Mouse (Mus musculus) ES-Bruce4 (cell line): ENCODE data around the gene Zfp335. TPM values are rescaled to one million over a fixed set of nuclear protein-coding genes. Genes with fewer than 3 reads are reported as not detected.
"Not testable (repeated sequence)": the region's sequence is repeated elsewhere in the genome, so short reads cannot be mapped to it uniquely, and the experiment has no call there.

Source experiments
- H3K27ac ChIP-seq: 2 replicates; pipeline ENCODE4 v1.5.1; 2012; ENCODE audit warnings: low read length, inconsistent platforms; ENCODE audit not compliant: insufficient read depth
- H3K27me3 ChIP-seq: 2 replicates; pipeline ENCODE4 v1.6.1; 2012; ENCODE audit warnings: mild to moderate bottlenecking, low read length, inconsistent platforms; ENCODE audit not compliant: control insufficient read depth, poor library complexity, insufficient read depth, severe bottlenecking
- H3K36me3 ChIP-seq: 2 replicates; pipeline ENCODE4 v1.6.1; 2012; ENCODE audit warnings: inconsistent platforms, mild to moderate bottlenecking, low read length, moderate library complexity; ENCODE audit not compliant: control insufficient read depth, poor library complexity, insufficient read depth, severe bottlenecking
- H3K4me1 ChIP-seq: one replicate; pipeline ENCODE4 v1.8.1; 2011; ENCODE audit warnings: low read length; ENCODE audit not compliant: control insufficient read depth, insufficient read depth
- H3K4me3 ChIP-seq: 2 replicates; pipeline ENCODE4 v1.5.1; 2011; ENCODE audit warnings: low read depth, mild to moderate bottlenecking, low read length
- H3K9ac ChIP-seq: 2 replicates; pipeline ENCODE4 v1.6.1; 2012; ENCODE audit warnings: low read depth, mild to moderate bottlenecking, inconsistent platforms; ENCODE audit not compliant: poor library complexity, severe bottlenecking
- H3K9me3 ChIP-seq: replicated peaks from 2 replicates; pipeline ENCODE4 v1.6.1; 2012; ENCODE audit warnings: mild to moderate bottlenecking, low read length, inconsistent platforms; ENCODE audit not compliant: control insufficient read depth, poor library complexity, insufficient read depth, severe bottlenecking
- CTCF ChIP-seq: IDR thresholded peaks from one replicate; pipeline ENCODE4 v1.8.1; 2011; ENCODE audit warnings: low read depth, low read length
- EP300 ChIP-seq: IDR thresholded peaks from 2 replicates; pipeline ENCODE4 v1.6.1; 2011; ENCODE audit warnings: low read depth, low read length; ENCODE audit not compliant: insufficient read depth
- POLR2A ChIP-seq: IDR thresholded peaks from one replicate; pipeline ENCODE4 v1.8.1; 2011; ENCODE audit warnings: low read length; ENCODE audit not compliant: insufficient read depth
- polyA plus RNA-seq: library from polyadenylated mRNA; stranded (reverse); fragments of >200 nt; gene quantifications from 2 replicates; pipeline ENCODE4 v1.2.4, GENCODE M21; 2011; ENCODE audit warnings: low read depth; ENCODE audit not compliant: missing spikeins, insufficient read depth, insufficient read length

The Zfp335 gene
- polyA plus RNA-seq, 1 experiment = 10.6 TPM

GRCm38 (mm10) chr2:164879568-164880277 lies 31.8 kb downstream of the Zfp335 start:
- TF ChIP-seq EP300 (no peak), POLR2A (peak; percentile 83), CTCF (no peak)
- Histone ChIP-seq H3K36me3 (no peaks in the 10 kb centered on the region), H3K9ac (peak overlapping the region; percentile 96), H3K4me1 (peaks cover 2% of the 10 kb centered on the region), H3K27me3 (no peaks in the 10 kb centered on the region), H3K4me3 (peak overlapping the region; percentile 100), H3K9me3 (no peaks in the 10 kb centered on the region), H3K27ac (peak overlapping the region; percentile 84)

GRCm38 (mm10) chr2:164879228-164879567 lies 32.4 kb downstream of the Zfp335 start, which contains the start of gene Pcif1:
Gene Pcif1 (plus strand): TSS chr2:164879304.
- no peak for TF ChIP-seq CTCF
- 0 out of 2 replicates have a peak, but pooled peaks have one; percentile 24 for TF ChIP-seq EP300
- Histone ChIP-seq H3K4me3 (peak within 1 kb of the TSS; percentile 100), H3K27me3 (no peaks in the 10 kb centered on the region), H3K9ac (peak within 1 kb of the TSS; percentile 96), H3K4me1 (peaks cover 2% of the 10 kb centered on the region), H3K27ac (peak within 1 kb of the TSS; percentile 84), H3K9me3 (no peaks in the 10 kb centered on the region), H3K36me3 (no peaks in the 10 kb centered on the region)

DNA sequence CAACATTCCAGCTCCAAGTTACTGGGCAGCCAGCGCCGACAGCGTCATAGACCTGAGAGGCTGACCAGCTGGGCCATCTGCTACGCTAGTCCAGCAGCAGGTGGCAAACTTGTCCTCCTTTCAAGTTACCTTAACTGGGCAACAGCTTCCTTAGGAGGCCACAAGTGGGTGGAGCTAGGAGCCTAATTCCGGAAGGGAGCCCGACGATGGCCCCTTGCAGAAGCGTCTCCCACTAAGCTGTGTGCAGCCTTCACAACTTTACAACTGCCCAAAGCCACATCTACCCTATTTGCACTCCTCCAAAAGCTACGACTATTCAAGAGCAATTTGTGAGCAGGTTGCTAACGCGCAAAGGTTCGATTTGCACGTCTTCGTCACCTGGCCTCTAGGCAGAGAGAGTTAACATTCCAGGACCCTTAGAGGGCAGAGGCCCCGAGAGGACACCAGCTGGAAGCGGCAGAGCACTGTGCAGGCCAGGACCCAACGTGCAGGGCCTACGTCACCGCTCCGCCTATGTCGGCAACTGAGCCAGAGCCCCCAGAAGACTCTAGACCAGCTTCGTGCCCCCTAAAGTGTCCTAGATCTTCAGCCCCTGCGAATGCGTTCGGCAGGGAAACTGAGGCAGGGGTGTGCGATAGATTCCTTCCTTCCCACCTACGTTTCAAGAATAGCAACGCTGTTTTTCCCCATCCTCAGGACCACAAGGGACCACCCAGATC lies 32.9 kb downstream of the Zfp335 start:
- TF ChIP-seq POLR2A = peak; percentile 41
- no peak for TF ChIP-seq EP300
- peak; percentile 1 for TF ChIP-seq CTCF
- Histone ChIP-seq H3K27ac (peak overlapping the region; percentile 55), H3K4me3 (peak overlapping the region; percentile 70), H3K27me3 (no peaks in the 10 kb centered on the region), H3K9ac (peak overlapping the region; percentile 96), H3K4me1 (peaks cover 2% of the 10 kb centered on the region), H3K36me3 (no peaks in the 10 kb centered on the region), H3K9me3 (no peaks in the 10 kb centered on the region)

- Histone ChIP-seq H3K27ac (peak overlapping the region; percentile 63), H3K4me3 (peak overlapping the region; percentile 70), H3K9ac (peak overlapping the region; percentile 96)
- not testable (repeated sequence) for H3K4me1 ChIP-seq, H3K9me3 ChIP-seq, H3K27me3 ChIP-seq, H3K36me3 ChIP-seq
These were observed 34.0 kb downstream of the Zfp335 start for GRCm38 (mm10) chr2:164877376-164878215.

- not testable (repeated sequence) for H3K27ac ChIP-seq
These were observed 35.9 kb downstream of the Zfp335 start for GRCm38 (mm10) chr2:164875648-164876047.

More at GRCm38 (mm10) chr2:164875648-164876047, 35.9 kb downstream of the Zfp335 start:
- H3K9ac ChIP-seq, H3K9me3 ChIP-seq, H3K27me3 ChIP-seq, H3K4me1 ChIP-seq, H3K36me3 ChIP-seq, H3K4me3 ChIP-seq: not testable (repeated sequence)
